Mouse (Mus musculus) Patski (cell line): ENCODE measurements at regions not wholly inside any gene's neighbourhood (a gene's known extent, or its start where the extent isn't known, plus 50 kb on each side); places are given as distances from the start of the nearest gene placed in this dataset.

Source experiments
- ATAC-seq: fragments of 100-300 bp; one replicate; pipeline ENCODE4 v1.8.0; 2021
- CTCF ChIA-PET: fragments of 350-600 bp; sonication (Branson Sonifier 250); formaldehyde crosslinking; loops from one replicate; lab custom pipeline; 2022; ENCODE audit warnings: inconsistent platforms; lab: Charles Lee
- POLR2A ChIA-PET: fragments of 350-600 bp; sonication (Branson Sonifier 250); formaldehyde crosslinking; loops from one replicate; lab custom pipeline; 2022; ENCODE audit warnings: antibody characterized with exemption, inconsistent platforms; lab: Charles Lee
- DNase-seq: peaks from one replicate; pipeline ENCODE4 v3.0.0-alpha.2; 2011; ENCODE audit warnings: low read depth, low spot score
- H3K27me3 ChIP-seq: fragments of 371-371 bp; one replicate; pipeline ENCODE4 v1.5.1; 2021
- CTCF ChIP-seq: fragments of 100-300 bp; IDR thresholded peaks from one replicate; pipeline ENCODE4 v1.5.1; 2021
- in situ Hi-C: fragments of 300-500 bp; cut with MboI; formaldehyde crosslinking; loops from 3 replicates; pipeline ENCODE4 v1.11.1; 2018; ENCODE audit warnings: low pct_unique_long_range_greater_than_20kb, mixed read lengths

GRCm38 (mm10) chr14:105495161-105495560, 236.8 kb downstream of the Ndfip2 start:
- POLR2A ChIA-PET: interaction anchor here (0.5 kb wide), 1 partner anchor 45 kb away, joined by 3 read pairs; no protein-coding TSS in a partner anchor
- ATAC-seq (no peak), DNase-seq (no peak)
- no peaks in the 10 kb centered on the region for H3K27me3 ChIP-seq
- no peak for TF ChIP-seq CTCF
- CTCF ChIA-PET: no interaction called here
- in situ Hi-C loops: no loop called here

DNA sequence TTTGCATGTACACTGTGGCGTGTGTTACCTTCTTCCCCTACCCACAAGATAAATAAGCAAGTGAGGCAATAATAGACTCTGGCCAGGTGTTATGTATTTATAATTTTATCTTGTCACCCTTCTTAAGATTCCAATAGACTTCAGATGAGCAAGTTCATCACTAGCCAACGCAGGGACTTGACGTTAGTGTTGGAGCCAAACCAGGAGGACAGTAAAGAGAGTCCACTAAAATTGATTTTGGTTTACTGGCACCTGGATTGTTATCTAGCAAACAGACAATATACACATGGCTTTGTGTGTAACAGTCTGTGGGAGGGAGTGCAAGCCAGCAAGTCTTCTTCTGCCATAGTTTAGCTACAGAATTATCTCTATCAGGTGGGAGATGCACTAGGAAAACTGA, 236.0 kb downstream of the Ndfip2 start:
- POLR2A ChIA-PET: no interaction called here

GRCm38 (mm10) chr14:105490158-105490557, 231.8 kb downstream of the Ndfip2 start:
- ChIA-PET CTCF (no interaction called here), POLR2A (interaction anchor here (0.6 kb wide), 1 partner anchor 915 kb away, joined by 3 read pairs; no protein-coding TSS in a partner anchor)
- TF ChIP-seq CTCF: no peak
- DNase-seq (no peak), ATAC-seq (no peak)
- in situ Hi-C loops: no loop called here
- H3K27me3 ChIP-seq: no peaks in the 10 kb centered on the region

More for the DNA sequence above, 236.0 kb downstream of the Ndfip2 start:
- in situ Hi-C loops: no loop called here
- CTCF ChIA-PET: no interaction called here
- ATAC-seq (no peak), DNase-seq (no peak)
- no peaks in the 10 kb centered on the region for H3K27me3 ChIP-seq
- no peak for TF ChIP-seq CTCF

- POLR2A ChIA-PET: no interaction called here
- TF ChIP-seq CTCF: no peak
- CTCF ChIA-PET: interaction anchor here (1.8 kb wide), 1 partner anchor 9 kb away, joined by 8 read pairs; no protein-coding TSS in a partner anchor
- H3K27me3 ChIP-seq: no peaks in the 10 kb centered on the region
- in situ Hi-C loops: no loop called here
- DNase-seq: no peak
- no peak for ATAC-seq
Observed at GRCm38 (mm10) chr14:105483352-105484083, 225.1 kb downstream of the Ndfip2 start.

DNA sequence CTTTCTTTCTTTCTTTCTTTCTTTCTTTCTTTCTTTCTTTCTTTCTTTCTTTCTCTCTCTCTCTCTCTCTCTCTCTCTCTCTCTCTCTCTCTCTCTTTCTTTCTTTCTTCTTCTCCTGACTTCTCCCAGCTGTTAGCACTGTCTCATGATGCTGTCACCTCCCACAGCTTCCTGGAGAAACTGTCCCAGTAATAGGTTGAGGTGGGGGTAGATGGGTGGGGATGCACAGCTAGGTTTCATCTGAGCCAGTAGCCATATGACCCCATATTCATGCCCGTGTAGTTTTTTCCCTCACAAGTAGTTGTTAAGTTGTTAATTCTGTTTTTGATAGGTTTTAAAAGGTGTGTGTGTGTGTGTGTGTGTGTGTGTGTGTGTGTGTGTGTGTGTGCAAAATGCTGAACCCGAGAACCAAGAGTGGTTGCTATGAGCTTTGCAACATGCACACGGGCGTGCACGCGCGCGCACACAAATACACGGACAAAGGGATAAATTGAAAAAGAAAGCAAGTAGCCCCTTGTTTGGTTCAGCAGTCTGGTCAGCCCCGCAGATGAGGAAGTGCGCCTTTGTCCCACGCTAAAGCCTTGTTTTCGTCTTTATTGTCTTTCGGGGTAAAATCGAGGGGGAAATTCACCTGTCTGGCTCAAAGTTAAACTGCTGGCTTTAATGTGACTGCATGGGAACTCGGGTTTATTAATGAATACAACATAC, 224.4 kb downstream of the Ndfip2 start:
- ATAC-seq (no peak), DNase-seq (no peak)
- in situ Hi-C loops: no loop called here
- TF ChIP-seq CTCF: no peak
- no peaks in the 10 kb centered on the region for H3K27me3 ChIP-seq
- POLR2A ChIA-PET: no interaction called here
- CTCF ChIA-PET: interaction anchor here (0.7 kb wide), 1 partner anchor 23 kb away, joined by 3 read pairs; no protein-coding TSS in a partner anchor

- no peak for DNase-seq
- no peak for ATAC-seq
- in situ Hi-C loops: no loop called here
- no peaks in the 10 kb centered on the region for H3K27me3 ChIP-seq
- CTCF ChIA-PET: interaction anchor here (1.3 kb wide), 1 partner anchor 8 kb away, joined by 3 read pairs; no protein-coding TSS in a partner anchor
- POLR2A ChIA-PET: no interaction called here
- no peak for TF ChIP-seq CTCF
Observed at GRCm38 (mm10) chr14:105480048-105480447, 221.7 kb downstream of the Ndfip2 start.

DNA sequence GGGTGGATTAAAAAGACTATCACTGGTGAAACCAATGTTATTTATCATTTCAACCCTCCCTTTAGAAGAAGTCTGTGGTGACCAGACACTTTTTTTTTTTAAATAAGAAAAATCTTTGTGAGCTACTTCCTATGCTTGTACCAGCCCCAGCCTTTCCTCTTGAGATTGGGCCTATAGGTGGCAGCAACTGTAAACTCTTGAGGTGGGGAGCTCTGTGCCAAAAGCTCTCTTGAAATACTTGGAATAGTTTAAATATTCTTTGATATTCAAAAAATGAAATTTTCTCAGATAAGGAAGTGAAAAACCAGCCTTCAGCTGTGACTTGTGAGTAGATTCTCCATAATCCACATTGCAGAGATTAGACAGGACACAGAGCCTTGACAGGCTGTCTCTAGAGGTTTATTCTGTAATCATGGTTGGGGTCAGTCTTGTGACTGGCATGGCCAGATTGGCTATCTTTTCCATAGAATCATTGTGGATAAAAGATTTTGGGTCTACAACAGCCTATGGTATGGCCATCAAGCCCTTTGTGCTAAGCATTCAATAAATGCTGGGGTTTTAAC, 216.7 kb downstream of the Ndfip2 start:
- TF ChIP-seq CTCF: peak; percentile 64
- H3K27me3 ChIP-seq: no peaks in the 10 kb centered on the region
- in situ Hi-C loops: loop anchor here (5.0 kb wide), 1 partner anchor 417 kb away; no protein-coding TSS in a partner anchor
- ATAC-seq (no peak), DNase-seq (no peak)
- ChIA-PET POLR2A (no interaction called here), CTCF (interaction anchor here (1.2 to 2.0 kb wide), 5 partner anchors 9 to 424 kb away, joined by 3 to 8 read pairs (median 6); partner anchors contain the start of gene Spry2)

DNA sequence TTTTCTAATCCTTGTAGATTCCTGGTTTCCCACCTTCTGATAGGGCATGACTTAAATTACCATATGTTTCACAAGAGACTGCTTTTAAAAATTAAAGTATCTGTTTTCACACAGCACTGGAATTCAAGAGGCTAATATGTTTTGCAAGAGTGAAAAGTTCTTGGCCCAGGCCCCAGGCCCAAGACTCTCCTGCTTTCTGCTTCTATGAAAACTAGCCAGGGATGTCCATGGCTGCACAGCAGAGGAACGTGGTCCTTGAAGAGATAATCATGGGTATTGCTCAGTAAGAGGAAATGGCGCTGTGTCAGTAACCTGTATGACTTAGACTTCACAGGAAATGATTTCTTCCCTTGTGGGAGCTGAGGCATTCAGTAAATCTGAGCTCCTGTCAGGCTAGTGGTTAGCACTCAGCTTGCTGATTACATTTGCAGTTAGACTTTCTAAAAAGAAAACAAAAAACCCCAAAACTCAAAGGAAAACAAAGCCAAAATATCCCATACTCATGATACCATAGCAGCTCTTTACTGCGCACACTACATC, 190.6 kb downstream of the Ndfip2 start:
- peak; percentile 98 for ATAC-seq
- TF ChIP-seq CTCF: no peak
- in situ Hi-C loops: no loop called here
- CTCF ChIA-PET: interaction anchor here (1.0 kb wide), 1 partner anchor 14 kb away, joined by 3 read pairs; no protein-coding TSS in a partner anchor
- POLR2A ChIA-PET: no interaction called here
- peak; percentile 19 for DNase-seq
- H3K27me3 ChIP-seq: no peaks in the 10 kb centered on the region

DNA sequence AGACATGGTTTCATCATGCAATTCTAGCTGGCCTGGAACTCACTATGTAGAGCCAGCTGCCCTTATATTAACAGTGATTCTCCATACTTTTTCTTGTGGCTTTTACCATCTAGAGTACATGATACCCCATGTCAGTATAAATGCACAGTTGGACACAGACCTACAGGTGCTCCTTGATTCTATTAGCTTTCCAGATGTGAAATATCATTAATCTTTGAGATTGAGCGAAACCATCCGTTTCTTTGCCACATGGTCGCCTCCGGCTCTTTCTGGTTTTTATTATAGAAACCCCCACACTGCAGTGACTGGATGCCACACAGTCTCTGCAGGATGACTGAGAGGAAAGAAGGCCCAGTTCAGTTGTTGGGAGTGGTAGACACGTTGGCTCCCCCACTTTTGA, 188.7 kb downstream of the Ndfip2 start:
- ChIA-PET POLR2A (no interaction called here), CTCF (no interaction called here)
- TF ChIP-seq CTCF: no peak
- no peaks in the 10 kb centered on the region for H3K27me3 ChIP-seq
- no peak for DNase-seq
- in situ Hi-C loops: no loop called here
- no peak for ATAC-seq

DNA sequence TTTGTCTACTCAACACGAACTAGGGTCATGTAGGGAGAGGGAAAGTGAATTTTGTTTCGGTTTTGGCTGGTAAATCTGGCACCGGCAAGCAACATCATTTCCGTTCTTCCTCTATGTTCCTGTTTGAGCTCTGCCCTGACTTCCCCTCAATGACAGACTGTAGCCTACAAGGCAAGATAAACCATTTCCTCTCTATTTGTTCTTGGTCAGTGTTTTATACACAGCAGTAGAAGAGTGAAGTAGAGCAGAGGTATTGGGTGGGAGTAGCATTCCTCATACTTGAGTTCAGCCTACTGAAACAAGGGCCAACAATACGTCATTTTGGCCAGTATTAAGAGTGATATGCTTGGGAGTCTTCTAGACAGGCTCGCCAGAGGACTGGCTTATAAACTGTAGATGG, 177.0 kb downstream of the Ndfip2 start:
- ATAC-seq (no peak), DNase-seq (no peak)
- no peak for TF ChIP-seq CTCF
- CTCF ChIA-PET: interaction anchor here (1.4 kb wide), 1 partner anchor 14 kb away, joined by 3 read pairs; no protein-coding TSS in a partner anchor
- POLR2A ChIA-PET: interaction anchor here (0.5 kb wide), 1 partner anchor 36 kb away, joined by 7 read pairs; no protein-coding TSS in a partner anchor
- in situ Hi-C loops: no loop called here
- no peaks in the 10 kb centered on the region for H3K27me3 ChIP-seq
